Mouse (Mus musculus): Measurements from ENCODE around the gene Jarid2.
A peak's percentile ranks its signal among the peaks of the same experiment; 100 is the strongest.

Gene Jarid2

GRCm38 (mm10) chr13:44775396-44775795 lies 46.1 kb downstream of the Jarid2 start:
- no peak for DNase-seq (ENCODE audit: low read depth, low spot score)

- no peak for DNase-seq (ENCODE audit: low read depth, low spot score)
Observed at GRCm38 (mm10) chr13:44780506-44780905, 51.2 kb downstream of the Jarid2 start.

- no peak for DNase-seq (ENCODE audit: low read depth, low spot score)
Observed at GRCm38 (mm10) chr13:44781126-44781525, 51.9 kb downstream of the Jarid2 start.

DNA sequence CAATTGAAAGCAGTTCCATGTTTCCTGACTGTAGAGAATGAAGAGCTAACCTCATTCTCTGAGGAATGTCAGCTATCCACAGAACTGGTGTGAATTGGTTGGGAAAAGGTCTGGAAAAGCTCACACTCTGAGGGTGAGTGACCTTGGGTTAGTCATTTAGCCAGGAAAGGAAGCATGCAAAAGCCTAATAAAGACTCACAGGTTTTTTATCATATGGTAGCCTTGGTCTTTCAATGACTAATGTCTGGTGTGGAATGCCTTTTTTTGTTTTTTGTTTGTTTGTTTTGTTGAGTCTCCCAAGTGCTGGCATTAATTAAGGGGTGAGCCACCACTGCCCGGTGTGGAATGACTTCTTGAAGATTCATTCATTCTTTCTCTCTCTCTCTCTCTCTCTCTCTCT lies 55.3 kb downstream of the Jarid2 start:
- DNase-seq (ENCODE audit: low read depth, low spot score), result no peak

- DNase-seq (ENCODE audit: low read depth, low spot score), result peak; percentile 54
Observed at GRCm38 (mm10) chr13:44786291-44786690, 57.0 kb downstream of the Jarid2 start.

- no peak for DNase-seq (ENCODE audit: low read depth, low spot score)
Observed at GRCm38 (mm10) chr13:44788352-44789125, 59.3 kb downstream of the Jarid2 start.

DNA sequence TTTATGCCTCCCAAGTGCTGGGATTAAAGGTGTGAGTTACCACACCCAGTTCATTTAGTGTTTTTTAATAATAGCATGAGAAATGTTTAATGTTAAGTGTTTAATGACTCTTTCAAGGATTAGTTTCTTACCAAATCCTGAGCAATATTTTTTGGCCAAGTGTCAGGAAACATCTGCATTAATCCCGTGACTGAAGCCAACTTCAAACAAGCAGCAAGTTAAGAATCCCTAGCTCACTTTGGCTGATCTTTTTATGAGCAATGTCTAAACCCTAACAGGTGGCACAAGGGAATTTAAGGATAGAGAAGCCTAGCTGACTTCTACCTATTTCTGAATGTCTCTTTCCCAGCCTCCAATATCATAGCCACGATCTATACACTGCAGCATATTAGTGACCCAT lies 60.7 kb downstream of the Jarid2 start:
- no peak for DNase-seq (ENCODE audit: low read depth, low spot score)

DNA sequence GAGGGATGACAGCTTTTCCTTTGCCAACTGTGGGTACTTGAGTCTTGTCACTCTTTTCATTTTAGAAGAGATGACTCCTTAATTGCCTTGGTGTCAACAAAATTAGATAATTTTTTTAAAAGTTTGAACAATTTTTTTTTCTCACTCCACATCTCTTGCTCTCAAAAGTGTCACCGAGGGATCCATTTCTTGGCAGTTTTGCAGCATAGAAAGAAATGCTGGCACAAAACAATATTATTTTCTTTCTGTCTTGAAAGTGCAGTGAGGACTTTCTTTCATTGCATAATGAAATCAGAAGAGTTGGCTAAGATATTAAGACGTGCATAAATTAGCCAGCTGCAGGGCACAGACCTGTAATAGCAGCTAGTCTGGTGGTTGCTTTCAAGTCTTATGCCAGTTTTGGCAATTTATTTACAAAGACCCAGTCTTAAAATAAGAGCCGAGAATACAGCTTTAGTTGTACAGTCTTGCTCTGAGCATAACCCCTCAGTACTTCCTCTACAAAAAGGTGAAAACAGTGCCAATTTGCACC lies 63.2 kb downstream of the Jarid2 start:
- no peak for DNase-seq (ENCODE audit: low read depth, low spot score)

DNA sequence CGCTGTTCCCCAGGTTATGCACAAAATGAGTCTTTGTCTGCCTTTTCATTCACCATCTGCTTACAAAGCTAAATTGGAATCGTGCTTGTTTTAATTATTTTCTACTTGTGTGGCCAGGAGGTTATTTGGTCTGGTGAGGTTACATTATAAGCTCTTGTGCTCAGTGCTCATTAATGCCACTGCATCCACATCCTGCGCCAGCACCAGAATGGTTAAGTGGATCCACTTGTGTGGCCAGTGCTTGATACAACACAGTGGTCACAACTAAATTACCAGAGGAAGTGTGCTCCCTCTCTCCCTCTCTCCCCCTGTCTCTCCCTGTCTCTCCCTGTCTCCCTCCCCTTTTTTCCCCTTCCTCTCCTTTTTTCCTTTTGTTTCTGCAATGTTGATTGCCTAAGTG lies 66.6 kb downstream of the Jarid2 start:
- DNase-seq (ENCODE audit: low read depth, low spot score), result peak; percentile 66

GRCm38 (mm10) chr13:44796775-44797174 lies 67.5 kb downstream of the Jarid2 start:
- DNase-seq (ENCODE audit: low read depth, low spot score), result no peak

DNA sequence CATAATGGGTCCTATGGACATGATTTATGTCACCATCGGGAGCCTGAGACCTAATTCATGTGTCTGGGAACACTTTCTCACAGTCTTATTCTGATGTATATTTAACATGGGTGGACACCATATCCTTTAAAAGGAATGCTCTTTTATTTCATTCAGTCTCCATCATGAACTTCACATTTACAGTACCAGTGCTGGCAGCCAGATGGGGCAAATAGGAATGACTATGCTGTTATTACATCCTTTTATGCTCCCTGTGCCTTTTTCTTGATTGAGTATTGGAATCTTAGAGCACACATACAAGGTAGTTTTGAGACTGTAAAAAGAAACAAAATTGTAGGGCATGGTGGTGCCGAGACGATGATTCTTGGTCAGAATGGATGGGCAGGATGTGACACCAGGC lies 69.0 kb downstream of the Jarid2 start:
- no peak for DNase-seq (ENCODE audit: low read depth, low spot score)

DNA sequence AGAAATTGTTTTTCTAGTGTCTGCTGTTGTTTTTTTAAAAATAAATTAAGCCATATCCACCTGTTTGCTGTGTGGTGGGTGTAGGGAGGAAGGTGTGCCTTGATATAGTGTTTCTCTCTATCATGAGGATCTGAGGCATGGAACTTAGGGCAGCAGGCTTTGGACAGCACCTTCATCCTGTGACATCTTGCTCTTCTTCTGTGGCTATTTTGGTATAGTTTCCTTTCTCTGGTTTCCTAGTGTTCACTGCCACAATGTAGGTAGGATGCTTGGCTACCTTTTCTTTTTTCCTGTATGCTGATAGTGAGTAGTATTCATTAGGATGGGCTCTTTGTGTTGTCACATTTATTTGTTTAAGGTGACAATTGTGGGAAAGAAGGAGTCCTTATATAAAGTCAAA lies 69.9 kb downstream of the Jarid2 start:
- DNase-seq (ENCODE audit: low read depth, low spot score), result no peak

DNA sequence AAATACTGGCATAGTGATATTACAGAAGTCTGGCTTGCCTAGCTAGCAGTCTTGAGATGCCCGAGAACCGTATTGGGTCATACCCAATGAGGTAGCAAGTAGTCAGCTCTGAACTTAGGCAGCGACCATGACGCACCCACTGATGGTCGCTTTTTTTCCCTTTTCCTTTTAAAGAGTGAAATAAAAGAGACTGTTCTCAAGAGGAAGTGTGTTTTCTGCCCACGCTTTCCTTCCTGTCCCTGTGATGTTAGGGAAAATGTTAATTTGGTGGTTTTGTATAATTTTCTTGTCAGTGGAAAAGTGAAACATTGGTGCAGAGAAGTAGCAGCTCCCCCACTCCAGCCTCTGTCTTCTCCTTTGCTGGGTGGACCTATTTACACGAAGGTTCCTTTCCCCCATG lies 70.8 kb downstream of the Jarid2 start:
- no peak for DNase-seq (ENCODE audit: low read depth, low spot score)

DNA sequence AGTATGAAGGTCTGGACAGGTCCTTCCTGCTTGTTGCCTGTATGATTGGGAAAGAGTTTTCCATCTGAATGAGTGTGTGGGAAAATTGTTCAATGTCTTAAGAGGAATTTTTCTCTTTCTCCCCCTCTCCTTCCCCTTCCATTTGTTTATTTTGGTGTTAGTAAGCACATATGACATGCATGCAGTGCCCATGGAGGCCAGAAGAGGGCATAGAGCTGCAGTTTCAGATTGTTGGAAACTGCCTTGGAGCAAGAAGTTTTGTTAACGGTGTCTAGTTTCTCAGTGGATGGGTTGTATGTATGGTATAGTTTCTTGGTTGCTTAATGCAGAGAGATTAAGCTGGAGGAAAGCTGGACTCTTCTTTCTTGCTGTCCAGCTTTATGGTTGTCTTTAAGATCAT lies 75.6 kb downstream of the Jarid2 start:
- DNase-seq (ENCODE audit: low read depth, low spot score), result peak; percentile 59

DNA sequence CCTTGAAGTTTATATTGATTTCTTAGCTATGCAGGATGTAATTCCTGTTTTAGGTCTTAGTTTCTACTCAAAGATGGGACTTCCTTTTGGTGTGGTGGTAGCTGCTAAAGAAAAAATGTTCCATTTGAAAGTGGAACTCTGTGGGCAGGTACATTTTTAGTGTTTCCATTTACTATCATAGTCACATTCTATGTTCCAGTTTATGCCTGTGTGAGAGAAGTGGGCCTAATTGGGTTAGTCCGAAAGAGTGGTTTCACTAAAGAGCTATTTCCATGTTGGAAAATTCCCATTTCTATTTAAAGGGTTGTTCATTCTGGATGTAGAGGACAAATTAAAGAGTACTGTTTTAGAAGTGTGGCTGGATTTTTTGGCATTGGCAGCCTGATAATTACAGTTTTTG lies 79.0 kb downstream of the Jarid2 start:
- DNase-seq (ENCODE audit: low read depth, low spot score), result no peak

DNA sequence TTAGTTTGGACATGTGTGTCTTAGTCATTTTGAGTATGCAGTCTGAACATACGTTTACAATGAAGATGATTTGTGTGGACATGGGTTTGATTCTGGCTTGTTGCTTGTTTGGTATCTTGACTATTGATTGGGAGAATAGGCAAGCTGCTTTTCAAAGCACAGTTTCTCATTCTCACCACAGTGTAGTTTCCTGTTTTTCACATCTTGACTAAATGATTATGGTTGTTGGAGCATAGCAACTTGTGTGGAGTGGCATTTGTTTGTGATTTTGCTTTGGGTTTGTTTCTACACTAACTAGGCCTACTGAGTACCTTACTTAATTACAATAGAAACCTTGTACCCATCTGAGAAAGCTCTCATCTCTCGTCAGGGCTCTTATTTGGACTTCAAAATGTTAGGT lies 81.7 kb downstream of the Jarid2 start:
- DNase-seq (ENCODE audit: low read depth, low spot score), result no peak

DNA sequence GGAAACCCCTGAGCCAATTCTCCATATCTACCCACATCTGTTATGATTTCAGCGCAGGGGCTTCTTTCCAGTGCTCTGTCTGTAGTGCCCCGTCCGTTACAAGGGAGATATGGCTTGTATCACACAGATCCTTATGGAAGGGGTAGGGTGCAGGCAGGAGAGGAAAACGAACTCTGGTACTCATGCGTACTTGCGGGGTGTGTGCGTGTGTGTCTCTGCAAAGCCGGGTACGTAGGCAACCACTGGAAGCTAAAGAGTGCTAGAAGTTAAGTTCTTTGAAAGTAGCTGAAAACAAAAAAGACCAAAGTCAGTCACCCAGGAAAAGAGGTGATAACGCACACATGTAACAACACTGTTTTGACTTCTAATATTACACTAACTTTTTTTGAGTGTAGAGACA lies 82.3 kb downstream of the Jarid2 start:
- DNase-seq (ENCODE audit: low read depth, low spot score), result no peak

DNA sequence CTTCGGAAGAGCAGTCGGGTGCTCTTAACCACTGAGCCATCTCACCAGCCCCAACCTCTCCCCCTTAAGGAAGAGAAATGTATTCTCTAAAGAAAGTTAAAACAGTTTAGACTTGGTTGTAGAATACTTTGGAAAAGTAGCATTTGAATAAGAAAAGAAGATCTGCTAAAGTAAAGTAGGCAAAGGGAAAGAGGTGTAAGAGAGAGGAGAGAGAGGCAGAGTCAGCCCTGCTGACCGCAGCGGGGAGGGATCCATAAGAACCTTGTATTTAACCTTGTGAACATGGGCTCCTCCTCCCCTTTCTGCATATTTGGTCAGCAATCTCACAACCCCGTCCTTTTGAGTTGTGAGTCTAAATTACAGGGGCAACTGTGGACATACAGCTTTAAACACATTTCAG lies 83.1 kb downstream of the Jarid2 start:
- DNase-seq (ENCODE audit: low read depth, low spot score), result no peak

GRCm38 (mm10) chr13:44819400-44819799 lies 90.1 kb downstream of the Jarid2 start:
- no peak for DNase-seq (ENCODE audit: low read depth, low spot score)

- no peak for DNase-seq (ENCODE audit: low read depth, low spot score)
Observed at GRCm38 (mm10) chr13:44822578-44822977, 93.3 kb downstream of the Jarid2 start.

GRCm38 (mm10) chr13:44828903-44829302 lies 99.6 kb downstream of the Jarid2 start:
- no peak for DNase-seq (ENCODE audit: low read depth, low spot score)

DNA sequence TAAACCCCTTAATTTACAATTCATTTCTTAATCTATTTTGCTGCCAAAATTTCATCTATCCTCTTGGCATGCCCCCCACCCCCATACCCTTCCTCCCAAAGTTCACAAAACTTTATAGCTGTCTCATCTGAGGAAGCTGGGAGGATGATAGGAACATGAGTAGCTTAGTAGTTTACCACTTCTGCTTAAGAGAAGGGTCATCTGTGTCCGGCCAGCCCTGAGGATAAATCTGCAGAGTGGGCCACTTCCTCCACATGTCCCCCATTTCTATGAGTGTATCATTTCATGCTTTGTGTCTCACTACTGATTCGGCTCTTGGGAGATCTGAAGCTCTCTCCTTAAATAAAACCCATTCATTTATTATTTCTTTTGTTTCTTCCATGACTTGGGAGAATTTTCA lies 102.8 kb downstream of the Jarid2 start:
- no peak for DNase-seq (ENCODE audit: low read depth, low spot score)

DNA sequence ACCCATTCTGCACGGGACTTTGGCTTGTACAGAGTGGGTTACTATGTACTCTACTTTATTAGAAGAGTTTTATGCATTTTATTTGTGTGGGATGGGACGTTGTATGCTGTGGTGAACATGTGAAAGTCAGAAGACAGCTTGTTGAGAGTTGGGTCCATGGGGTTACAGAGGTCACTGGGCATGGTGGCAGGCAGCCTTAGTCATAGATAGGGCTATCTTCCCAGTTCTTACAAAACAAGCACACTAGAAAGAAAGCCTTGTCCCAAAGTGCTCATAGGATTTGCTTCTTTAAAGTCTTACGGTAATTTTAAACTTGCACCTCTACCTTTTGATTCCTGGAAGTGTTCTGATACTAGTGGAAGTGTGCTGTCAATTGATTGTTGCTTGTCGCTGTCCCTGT lies 103.6 kb downstream of the Jarid2 start:
- DNase-seq (ENCODE audit: low read depth, low spot score), result no peak

- peak; percentile 49 for DNase-seq (ENCODE audit: low read depth, low spot score)
Observed at GRCm38 (mm10) chr13:44833353-44833752, 104.1 kb downstream of the Jarid2 start.

Data from forelimb bud, embryonic 11.5 days (tissue).